Mouse (Mus musculus): Measurements from ENCODE around the gene Tjp1. TPM values are rescaled to one million over a fixed set of nuclear protein-coding genes. Genes with fewer than 3 reads are reported as not detected.

The Tjp1 gene
- total RNA-seq, 2 experiments from 2014 or later: 141 to 174 TPM

GRCm38 (mm10) chr7:65513451-65514179 lies 14.0 kb downstream of the Tjp1 start:
- no peak for TF ChIP-seq CTCF (conservative IDR thresholded peaks at IDR 0.05)
- no peak overlapping the region; the same call in 1 of the 2 replicates for H3K4me3 ChIP-seq
- H3K27ac ChIP-seq: peak overlapping the region; percentile 57
- no peak for DNase-seq (ENCODE audit: low spot score in 2 of 2)

GRCm38 (mm10) chr7:65509357-65509756 lies 18.2 kb downstream of the Tjp1 start:
- H3K27ac ChIP-seq: peak overlapping the region; percentile 56
- TF ChIP-seq CTCF (conservative IDR thresholded peaks at IDR 0.05): no peak
- no peak overlapping the region for H3K4me3 ChIP-seq

GRCm38 (mm10) chr7:65507341-65507740 lies 20.2 kb downstream of the Tjp1 start:
- no peak overlapping the region for H3K4me3 ChIP-seq
- no peak for DNase-seq (ENCODE audit: low spot score in 2 of 2)
- peak overlapping the region; percentile 46; the same call in 1 of the 2 replicates for H3K27ac ChIP-seq
- no peak for TF ChIP-seq CTCF (conservative IDR thresholded peaks at IDR 0.05)

More at GRCm38 (mm10) chr7:65509357-65509756, 18.2 kb downstream of the Tjp1 start:
- DNase-seq (ENCODE audit: low spot score in 2 of 2): peak; percentile 57 to 67

- DNase-seq (ENCODE audit: low spot score in 2 of 2): no peak
- no peak for TF ChIP-seq CTCF (conservative IDR thresholded peaks at IDR 0.05)
- Histone ChIP-seq H3K27ac (peak overlapping the region; percentile 84; the same call in 1 of the 2 replicates), H3K4me3 (no peak overlapping the region)
Measured at GRCm38 (mm10) chr7:65502486-65503322, 24.9 kb downstream of the Tjp1 start.

- no peak overlapping the region; the same call in 1 of the 2 replicates for H3K4me3 ChIP-seq
- TF ChIP-seq CTCF (conservative IDR thresholded peaks at IDR 0.05): no peak
- DNase-seq (ENCODE audit: low spot score in 2 of 2): no peak
- H3K27ac ChIP-seq: peak overlapping the region; percentile 84
Measured at GRCm38 (mm10) chr7:65500746-65501145, 26.8 kb downstream of the Tjp1 start.

GRCm38 (mm10) chr7:65497733-65498583 lies 29.6 kb downstream of the Tjp1 start:
- no peak overlapping the region for H3K4me3 ChIP-seq
- peak overlapping the region; percentile 71 for H3K27ac ChIP-seq
- peak; percentile 58 to 78 for DNase-seq (ENCODE audit: low spot score in 2 of 2)
- TF ChIP-seq CTCF (conservative IDR thresholded peaks at IDR 0.05): peak; percentile 91

GRCm38 (mm10) chr7:65490526-65490925 lies 37.1 kb downstream of the Tjp1 start:
- no peak overlapping the region for H3K27ac ChIP-seq
- no peak for TF ChIP-seq CTCF (conservative IDR thresholded peaks at IDR 0.05)
- no peak overlapping the region for H3K4me3 ChIP-seq
- DNase-seq (ENCODE audit: low spot score in 2 of 2): no peak

GRCm38 (mm10) chr7:65489742-65490141 lies 37.8 kb downstream of the Tjp1 start:
- DNase-seq (ENCODE audit: low spot score in 2 of 2): no peak
- Histone ChIP-seq H3K4me3 (no peak overlapping the region), H3K27ac (peak overlapping the region; percentile 66; the same call in 1 of the 2 replicates)
- no peak for TF ChIP-seq CTCF (conservative IDR thresholded peaks at IDR 0.05)

GRCm38 (mm10) chr7:65489195-65489594 lies 38.4 kb downstream of the Tjp1 start:
- Histone ChIP-seq H3K27ac (peak overlapping the region; percentile 66), H3K4me3 (no peak overlapping the region)
- no peak for TF ChIP-seq CTCF (conservative IDR thresholded peaks at IDR 0.05)
- DNase-seq (ENCODE audit: low spot score in 2 of 2): no peak

- peak overlapping the region; percentile 0; the same call in 1 of the 2 replicates for H3K4me3 ChIP-seq
- TF ChIP-seq CTCF (conservative IDR thresholded peaks at IDR 0.05): no peak
- peak overlapping the region; percentile 36 for H3K27ac ChIP-seq
- no peak for DNase-seq (ENCODE audit: low spot score in 2 of 2)
Measured at GRCm38 (mm10) chr7:65486259-65486681, 41.3 kb downstream of the Tjp1 start.

- H3K4me3 ChIP-seq: no peak overlapping the region
- no peak overlapping the region for H3K27ac ChIP-seq
- no peak for DNase-seq (ENCODE audit: low spot score in 2 of 2)
- no peak for TF ChIP-seq CTCF (conservative IDR thresholded peaks at IDR 0.05)
Measured at GRCm38 (mm10) chr7:65484170-65484778, 43.3 kb downstream of the Tjp1 start.

GRCm38 (mm10) chr7:65482216-65482615 lies 45.4 kb downstream of the Tjp1 start:
- Histone ChIP-seq H3K4me3 (no peak overlapping the region), H3K27ac (no peak overlapping the region)
- no peak for TF ChIP-seq CTCF (conservative IDR thresholded peaks at IDR 0.05)
- no peak for DNase-seq (ENCODE audit: low spot score in 2 of 2)

Data from layer of hippocampus, adult 2 months (tissue).